Mouse (Mus musculus): ENCODE data around the gene Tnpo3. TPM values are rescaled to one million over a fixed set of nuclear protein-coding genes. Genes with fewer than 3 reads are reported as not detected.

Gene Tnpo3
- total RNA-seq, 4 experiments from 2014 or later, result 48.3 to 65.6 (median 61.3) TPM

Other genes starting within 250 kb of the Tnpo3 start
- not detected for gene Opn1sw, start 221.4 kb downstream of the Tnpo3 start, total RNA-seq (2022)
- gene Ccdc136, start 213.6 kb downstream of the Tnpo3 start, total RNA-seq (2022), result 10 to 100 TPM in 1 of 4 experiments, 1 to 10 TPM in 3; 4.4 to 13.1 (median 5.7) TPM
- 1 to 10 TPM; 2.9 to 8.6 (median 5.2) TPM for gene Flnc, start 176.6 kb downstream of the Tnpo3 start, total RNA-seq (2022)
- gene Atp6v1f, start 142.2 kb downstream of the Tnpo3 start, total RNA-seq (2022), result 100 to 1,000 TPM; 218 to 251 (median 230) TPM
- 1 to 10 TPM in 1 of 4 experiments, under 1 TPM in 2, not detected in 1; 0.38 to 1.5 (median 0.91) TPM for gene Atp6v1fnb, start 138.4 kb downstream of the Tnpo3 start, total RNA-seq (2022)
- 1 to 10 TPM; 1.7 to 2.5 (median 1.8) TPM for gene Kcp, start 101.9 kb downstream of the Tnpo3 start, total RNA-seq (2022)
- gene Irf5, start 83.3 kb downstream of the Tnpo3 start, total RNA-seq (2022), result 1 to 10 TPM; 5.1 to 7.8 (median 7.7) TPM
- gene Tspan33, start 84.3 kb upstream of the Tnpo3 start, total RNA-seq (2022), result 1 to 10 TPM; 2.7 to 4.9 (median 3.8) TPM
- gene Smo, start 125.6 kb upstream of the Tnpo3 start, total RNA-seq (2022), result 10 to 100 TPM; 43.4 to 55.3 (median 50.2) TPM
- gene Ahcyl2, start 158.1 kb upstream of the Tnpo3 start, total RNA-seq (2022), result 100 to 1,000 TPM; 100 to 281 (median 173) TPM

All from adrenal gland, adult 8-10 months (tissue).